8 mouse cellular contexts compared by ENCODE assay signal in the genomic region with DNA sequence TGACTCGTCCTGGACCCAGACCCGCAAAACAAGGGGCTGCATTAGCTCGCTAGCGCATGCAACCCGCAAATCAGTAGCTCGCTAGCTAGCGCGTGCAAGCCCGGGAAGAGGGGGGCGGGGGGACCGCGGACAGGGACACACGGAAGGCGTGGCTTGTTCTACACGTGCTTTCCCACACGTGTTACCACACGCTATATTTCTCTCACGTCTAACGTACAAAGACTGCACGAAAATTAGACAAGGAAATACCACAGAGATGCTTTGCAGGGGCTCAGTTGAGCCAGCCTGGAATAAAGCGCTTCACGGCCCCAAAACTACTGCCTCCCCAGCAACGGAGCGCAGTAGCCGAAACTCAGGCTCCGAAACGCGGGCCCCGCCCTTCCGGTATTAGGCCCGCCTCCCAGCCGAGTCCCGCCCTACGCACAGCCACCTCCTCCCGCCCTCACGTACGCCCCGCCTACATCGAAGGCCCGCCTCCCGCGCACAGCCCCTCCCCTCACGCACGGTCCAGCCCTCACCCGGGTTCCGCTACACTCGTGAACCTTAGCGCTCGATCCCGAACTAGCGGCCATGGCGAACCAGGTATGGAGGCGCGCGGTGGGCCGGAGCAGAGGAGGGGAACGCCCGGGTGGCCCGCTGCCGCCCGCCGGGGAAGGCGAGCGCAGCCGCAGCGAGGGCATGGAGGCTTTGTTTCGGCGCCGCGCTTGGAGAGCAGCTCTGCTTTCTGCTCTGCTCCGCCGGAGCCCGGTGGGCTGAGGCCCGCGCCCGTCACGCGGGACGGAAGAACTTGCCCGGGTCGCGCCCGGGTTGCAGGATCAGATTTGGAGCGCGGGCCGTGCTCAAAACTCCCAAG. TPM values are rescaled to one million over a fixed set of nuclear protein-coding genes. Genes with fewer than 3 reads are reported as not detected.
DNase-seq lines count a peak whose midpoint lies in the region; ATAC-seq and TF ChIP-seq lines count a peak whose summit lies in the region.

Gene Adh5 (plus strand): TSS at position 482 of the 853 bp plus-strand sequence.

- WGBS in embryonic facial prominence, embryonic 13.5 days: under 1% methylated on average over 84 of the region's 86 CpGs
- WGBS in heart, adult 2 months: under 1% methylated on average over 86 of the region's 86 CpGs
- WGBS in limb, embryonic 13.5 days: under 1% methylated on average over 86 of the region's 86 CpGs
- WGBS in midbrain, embryonic 16.5 days: under 1% methylated on average over 86 of the region's 86 CpGs

- H3K4me2 ChIP-seq in embryonic facial prominence, embryonic 13.5 days: peak within 1 kb of the TSS; percentile 77
- H3K4me2 ChIP-seq in limb, embryonic 13.5 days (replicated peaks): peak within 1 kb of the TSS; percentile 83
- H3K4me2 ChIP-seq in midbrain, embryonic 16.5 days (ENCODE audit: low read length): peak within 1 kb of the TSS; percentile 92

- H3K79me2 ChIP-seq in heart, adult 2 months (replicated peaks; ENCODE audit: control insufficient read depth, insufficient read depth, low read length): no peaks in the 10 kb centered on the region

- no peaks in the 10 kb centered on the region for H3K9me3 ChIP-seq in embryonic facial prominence, embryonic 13.5 days
- no peaks in the 10 kb centered on the region for H3K9me3 ChIP-seq in limb, embryonic 13.5 days
- no peaks in the 10 kb centered on the region for H3K9me3 ChIP-seq in midbrain, embryonic 16.5 days (replicated peaks; ENCODE audit: control insufficient read depth, low read length, poor library complexity, severe bottlenecking)

- intact Hi-C loops in heart, adult 2 months (cut with DNase I): loop anchor here (2.0 to 10.0 kb wide), 3 partner anchors 46 to 578 kb away; partner anchors contain the start of genes Dnajb14, Eif4e, H2afz and Metap1

- peak; percentile 94 for DNase-seq in 3134 (ENCODE audit: extremely low read depth, insufficient read length, low spot score)
- DNase-seq in adrenal gland, postnatal 36 days: peak; percentile 94 to 95
- DNase-seq in heart, adult 2 months: peak; percentile 92 to 95
- peak; percentile 90 to 92 for DNase-seq in kidney, adult 8-10 months
- peak; percentile 85 to 94 for DNase-seq in spleen, postnatal 10 days (ENCODE audit: low spot score in 2 of 2)

- peak within 1 kb of the TSS; percentile 92 for H3K27ac ChIP-seq in embryonic facial prominence, embryonic 13.5 days
- peak within 1 kb of the TSS; percentile 75 for H3K27ac ChIP-seq in heart, adult 2 months
- peak within 1 kb of the TSS; percentile 87 for H3K27ac ChIP-seq in limb, embryonic 13.5 days
- H3K27ac ChIP-seq in midbrain, embryonic 16.5 days (ENCODE audit: low read length): peak within 1 kb of the TSS; percentile 77

- 0 out of 2 replicates have a peak, but pooled peaks have one; percentile 40 for TF ChIP-seq EP300 in heart, adult 2 months (IDR thresholded peaks at IDR 0.05; ENCODE audit: insufficient read depth, low read depth, low read length)

- TF ChIP-seq POLR2A in heart, adult 2 months (IDR thresholded peaks at IDR 0.05; ENCODE audit: insufficient read depth, low read depth, low read length): peak; percentile 84

- H3K36me3 ChIP-seq in embryonic facial prominence, embryonic 13.5 days: peaks cover 30% of the 10 kb centered on the region
- H3K36me3 ChIP-seq in heart, adult 2 months (ENCODE audit: control insufficient read depth, insufficient read depth, low read length): no peaks in the 10 kb centered on the region; the same call in none of the 2 replicates
- peaks cover 28% of the 10 kb centered on the region for H3K36me3 ChIP-seq in limb, embryonic 13.5 days
- peaks cover 5% of the 10 kb centered on the region; the same call in 1 of the 2 replicates for H3K36me3 ChIP-seq in midbrain, embryonic 16.5 days (ENCODE audit: control insufficient read depth, insufficient read depth, low read length)

- H3K4me3 ChIP-seq in embryonic facial prominence, embryonic 13.5 days: peak within 1 kb of the TSS; percentile 85
- peak within 1 kb of the TSS; percentile 83 for H3K4me3 ChIP-seq in heart, adult 2 months
- peak within 1 kb of the TSS; percentile 79 for H3K4me3 ChIP-seq in limb, embryonic 13.5 days
- peak within 1 kb of the TSS; percentile 59 for H3K4me3 ChIP-seq in midbrain, embryonic 16.5 days (ENCODE audit: low read depth, low read length)

- TF ChIP-seq CTCF in heart, adult 2 months (IDR thresholded peaks at IDR 0.05): peak; percentile 19; the same call in 1 of the 2 replicates

- H3K4me1 ChIP-seq in embryonic facial prominence, embryonic 13.5 days: peaks cover 6% of the 10 kb centered on the region
- peaks cover 2% of the 10 kb centered on the region; the same call in 1 of the 2 replicates for H3K4me1 ChIP-seq in heart, adult 2 months (ENCODE audit: control insufficient read depth, insufficient read depth, low read length)
- H3K4me1 ChIP-seq in limb, embryonic 13.5 days: peaks cover 13% of the 10 kb centered on the region
- peaks cover 13% of the 10 kb centered on the region for H3K4me1 ChIP-seq in midbrain, embryonic 16.5 days (ENCODE audit: control insufficient read depth, insufficient read depth, low read length)

- no peaks in the 10 kb centered on the region for H3K27me3 ChIP-seq in embryonic facial prominence, embryonic 13.5 days
- no peaks in the 10 kb centered on the region for H3K27me3 ChIP-seq in heart, adult 2 months (ENCODE audit: control insufficient read depth, insufficient read depth, low read length)
- H3K27me3 ChIP-seq in limb, embryonic 13.5 days: no peaks in the 10 kb centered on the region
- H3K27me3 ChIP-seq in midbrain, embryonic 16.5 days (ENCODE audit: control insufficient read depth, insufficient read depth, low read depth, low read length): no peaks in the 10 kb centered on the region

- peak; percentile 98 for ATAC-seq in embryonic facial prominence, embryonic 13.5 days (ENCODE audit: insufficient number of reproducible peaks, insufficient read depth, low FRiP score, low TSS enrichment, low read depth)
- ATAC-seq in limb, embryonic 13.5 days (ENCODE audit: low FRiP score, low read depth): peak; percentile 99
- ATAC-seq in midbrain, embryonic 16.5 days: peak; percentile 99

- peak within 1 kb of the TSS; percentile 94 for H3K9ac ChIP-seq in embryonic facial prominence, embryonic 13.5 days
- peak within 1 kb of the TSS; percentile 97 for H3K9ac ChIP-seq in heart, adult 2 months (ENCODE audit: low read depth, low read length)
- peak within 1 kb of the TSS; percentile 93 for H3K9ac ChIP-seq in limb, embryonic 13.5 days
- H3K9ac ChIP-seq in midbrain, embryonic 16.5 days (ENCODE audit: low read depth, low read length): peak within 1 kb of the TSS; percentile 75

RNA-seq across cellular contexts. Expression of gene Adh5, which starts in this region (rescaled TPM):
- total RNA-seq in adrenal gland, postnatal 36 days (2021): 100 to 1,000 TPM; 160 to 207 TPM
- 228 and 237 TPM in 2 replicates for polyA plus RNA-seq in embryonic facial prominence, embryonic 13.5 days (2015; fragmentation: Nextera tagmentation; extraction: Ambion mirVana)
- total RNA-seq in heart, adult 2 months (2021): 10 to 100 TPM; 74.1 to 82.3 TPM
- 40.7 and 72.7 TPM in 2 replicates for polyA plus RNA-seq in heart, adult 2 months (2012; rRNA removed)
- polyA plus RNA-seq in limb, embryonic 13.5 days (2015; fragmentation: Nextera tagmentation; extraction: Ambion mirVana): 194 and 208 TPM in 2 replicates
- polyA plus RNA-seq in midbrain, embryonic 16.5 days (2015; fragmentation: Nextera tagmentation; extraction: Ambion mirVana): 192 and 203 TPM in 2 replicates

Comparison
In these comparisons a context has a peak if more than half of its experiments do, and no peak if none do; other contexts are left out.
1. Peak in every context shown above with its lines: DNase-seq, ATAC-seq, H3K4me3 ChIP-seq and H3K27ac ChIP-seq.